Mouse (Mus musculus): Measurements from ENCODE around the gene Mgll.

GRCm38 (mm10) chr6:88725590-88725989, 1.4 kb downstream of the Mgll start:
- TF ChIP-seq CTCF (IDR thresholded peaks at IDR 0.05; ENCODE audit: insufficient read depth, low read length) (peak; percentile 22; the same call in 1 of the 2 replicates), POLR2A (IDR thresholded peaks at IDR 0.05; ENCODE audit: borderline replicate concordance, extremely low read depth, low read depth, low read length) (no peak)

All from lung, adult 2 months (tissue).